Mouse (Mus musculus) cerebellum, postnatal 14 days (tissue): ENCODE data around the gene Serpina3m.
"Not testable (repeated sequence)": the region's sequence is repeated elsewhere in the genome, so short reads cannot be mapped to it uniquely, and the experiment has no call there.

Experiments used
- DNase-seq, 2 experiments: peaks; one replicate each; pipeline ENCODE4 v3.0.0; 2021; ENCODE audit warnings: mixed read lengths in 2 of 2

Gene Serpina3m

GRCm38 (mm10) chr12:104338226-104338625 is at the start of gene Serpina3m, which contains the start of gene Serpina3k:
TSS of gene Serpina3m (plus strand) at chr12:104338486.
TSS of gene Serpina3k (plus strand) at chr12:104338486.
- DNase-seq, result not testable (repeated sequence)

DNA sequence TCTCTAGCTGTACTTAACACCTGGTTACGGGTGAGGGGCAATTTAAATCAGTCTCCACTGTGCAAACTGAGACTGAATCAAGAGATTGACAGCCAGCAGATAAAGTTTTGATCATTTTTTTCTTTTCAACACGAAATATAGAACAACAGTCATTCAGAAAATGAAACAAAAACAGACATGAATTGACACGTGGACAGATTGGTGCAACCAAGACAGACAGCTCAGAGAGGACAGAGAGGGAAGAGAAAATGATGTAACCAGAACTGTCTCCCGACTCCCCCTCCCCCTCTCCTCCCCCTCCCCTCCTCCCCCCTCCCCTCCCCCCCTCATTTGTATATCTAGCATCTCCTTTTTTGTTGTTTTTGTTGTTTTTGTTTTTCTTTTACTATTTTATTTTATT is 48.4 kb upstream of the Serpina3m start:
- DNase-seq, result no peak

GRCm38 (mm10) chr12:104293963-104294362 is 44.3 kb upstream of the Serpina3m start:
- no peak for DNase-seq

GRCm38 (mm10) chr12:104298049-104298448 is 40.2 kb upstream of the Serpina3m start:
- no peak for DNase-seq

DNA sequence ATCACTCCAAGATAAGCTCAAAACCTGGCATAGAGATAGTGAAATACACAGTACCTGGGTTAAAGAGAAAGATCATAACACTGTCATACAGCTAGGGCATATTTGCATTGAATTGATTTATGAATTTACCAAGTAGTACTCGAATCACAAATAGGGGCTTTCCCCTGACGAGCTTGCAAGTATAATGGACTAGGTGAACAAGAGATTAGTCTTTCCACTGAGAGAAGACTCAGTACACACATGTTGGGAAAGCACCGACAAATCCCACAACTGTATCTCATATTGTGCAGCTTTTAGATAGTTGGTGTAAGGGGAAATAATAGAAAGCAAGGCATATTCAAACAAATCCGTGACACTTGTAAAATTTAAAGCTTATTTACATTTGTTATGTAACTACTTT is 32.3 kb upstream of the Serpina3m start:
- no peak for DNase-seq

GRCm38 (mm10) chr12:104314253-104314652 is 24.0 kb upstream of the Serpina3m start, which contains the start of gene Serpina3j:
TSS of gene Serpina3j (plus strand) at chr12:104314553.
- DNase-seq, result no peak

DNA sequence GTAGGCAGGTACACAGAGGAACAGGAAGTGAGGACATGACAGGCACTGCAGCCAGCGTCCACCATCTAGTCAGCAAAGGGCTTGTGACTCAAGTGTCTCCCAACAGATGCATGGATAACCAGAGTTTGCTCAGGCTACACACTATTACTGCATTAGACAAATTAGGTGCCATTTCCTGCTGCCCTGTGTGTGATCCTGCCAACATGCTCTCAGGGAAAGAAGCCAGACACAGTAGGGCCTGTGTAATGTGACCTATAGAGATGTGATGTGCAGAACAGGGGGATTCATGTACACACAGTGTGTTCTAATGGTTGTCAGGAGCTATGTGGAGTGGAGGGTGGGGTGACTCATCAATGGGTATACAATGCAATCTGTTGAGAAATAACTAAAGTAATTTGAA is 15.8 kb upstream of the Serpina3m start:
- no peak for DNase-seq

GRCm38 (mm10) chr12:104331701-104332100 is 6.6 kb upstream of the Serpina3m start:
- no peak for DNase-seq

- not testable (repeated sequence) for DNase-seq
Observed at GRCm38 (mm10) chr12:104336873-104337272, 1.4 kb upstream of the Serpina3m start.

- DNase-seq, result no peak
Observed at GRCm38 (mm10) chr12:104338705-104339104, 419 bp downstream of the Serpina3m start.

- not testable (repeated sequence) for DNase-seq
Observed at GRCm38 (mm10) chr12:104342489-104342888, 4.2 kb downstream of the Serpina3m start.

- DNase-seq, result no peak
Observed at GRCm38 (mm10) chr12:104345181-104345580, 6.9 kb downstream of the Serpina3m start.

DNA sequence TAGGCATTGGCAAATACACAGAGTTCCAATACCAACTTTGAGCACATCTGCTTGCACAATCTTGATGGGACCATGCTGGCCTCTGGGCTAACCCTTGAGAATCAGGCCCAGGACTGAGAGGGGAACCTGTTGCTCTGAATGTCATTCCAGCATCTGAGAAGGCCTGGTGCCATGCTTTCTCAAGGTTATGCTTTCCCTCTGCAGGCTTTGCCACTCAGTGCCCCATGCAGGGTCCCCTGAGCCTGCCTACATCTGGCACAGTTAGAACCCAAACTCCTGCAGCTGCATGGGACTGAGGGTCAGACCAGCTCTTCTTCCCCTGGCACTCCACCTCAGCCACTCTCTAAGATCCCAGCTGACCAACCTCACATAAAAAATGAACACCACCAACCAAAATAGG is 7.4 kb downstream of the Serpina3m start:
- DNase-seq, result no peak

- no peak for DNase-seq
Observed at GRCm38 (mm10) chr12:104347091-104347490, 8.8 kb downstream of the Serpina3m start.

DNA sequence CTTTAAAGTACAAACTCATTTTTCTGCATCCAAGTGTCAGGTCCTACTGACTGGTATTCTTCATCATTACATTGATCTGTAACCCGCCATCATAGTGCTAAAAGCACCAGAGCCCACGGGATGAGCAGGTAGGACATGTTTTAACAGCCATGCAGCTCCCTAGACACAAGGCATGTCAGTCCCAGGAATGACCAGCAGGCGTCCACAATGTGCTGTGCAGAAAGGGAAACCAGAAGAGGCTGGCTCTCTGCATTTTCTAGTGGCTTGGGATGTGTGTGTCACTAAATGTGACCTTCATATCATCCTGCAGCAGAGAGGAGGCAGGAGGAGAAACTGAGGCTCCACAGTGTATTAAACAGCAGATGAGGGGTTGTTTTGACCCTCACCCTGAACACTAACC is 13.5 kb downstream of the Serpina3m start:
- peak; percentile 38 to 63 for DNase-seq

DNA sequence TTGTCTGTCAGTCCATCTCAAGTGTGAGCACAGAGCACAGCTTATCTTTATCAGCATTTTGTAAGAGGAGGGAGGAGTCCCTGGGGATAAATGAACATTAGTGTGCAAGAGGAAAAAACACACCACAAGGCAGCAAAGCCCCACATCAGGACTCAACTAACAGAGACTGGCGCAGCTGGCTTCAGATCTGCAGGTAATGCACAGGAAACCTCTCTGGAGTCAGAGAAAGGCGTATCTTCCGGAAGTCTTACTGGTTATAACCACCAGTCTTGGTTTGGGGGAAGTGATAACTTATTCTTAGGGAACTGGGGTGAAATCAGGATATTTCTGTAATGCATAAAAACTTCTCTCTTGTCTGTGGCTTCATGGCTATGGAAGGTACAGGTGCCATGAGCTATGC is 17.7 kb downstream of the Serpina3m start:
- DNase-seq, result no peak

- DNase-seq, result no peak
Observed at GRCm38 (mm10) chr12:104369986-104370385, 31.7 kb downstream of the Serpina3m start.

GRCm38 (mm10) chr12:104377179-104377578 is 38.9 kb downstream of the Serpina3m start:
- not testable (repeated sequence) for DNase-seq

DNA sequence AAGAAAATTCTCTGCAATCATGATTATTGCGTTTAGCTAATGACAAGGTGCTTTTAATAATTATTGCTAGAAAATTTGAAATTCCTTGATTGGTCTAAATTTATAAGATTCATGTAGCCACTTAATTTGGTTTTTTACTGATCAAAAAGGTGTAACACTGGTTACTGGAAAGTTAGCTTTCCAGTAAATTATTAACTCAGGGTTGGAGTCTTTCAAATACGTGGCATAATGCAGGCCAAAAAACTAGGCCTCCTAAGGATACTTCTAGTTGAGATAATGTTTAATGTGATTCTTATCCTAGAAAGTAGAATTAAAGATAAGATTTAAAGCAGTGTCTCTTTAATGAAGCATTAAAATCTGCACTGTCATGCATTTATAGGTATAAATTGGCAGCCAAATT is 40.1 kb downstream of the Serpina3m start:
- DNase-seq, result not testable (repeated sequence)

- DNase-seq, result not testable (repeated sequence)
Observed at GRCm38 (mm10) chr12:104378815-104379214, 40.5 kb downstream of the Serpina3m start.

- DNase-seq, result no peak
Observed at GRCm38 (mm10) chr12:104379856-104380255, 41.6 kb downstream of the Serpina3m start.

- DNase-seq, result not testable (repeated sequence)
Observed at GRCm38 (mm10) chr12:104381071-104381604, 42.9 kb downstream of the Serpina3m start.

DNA sequence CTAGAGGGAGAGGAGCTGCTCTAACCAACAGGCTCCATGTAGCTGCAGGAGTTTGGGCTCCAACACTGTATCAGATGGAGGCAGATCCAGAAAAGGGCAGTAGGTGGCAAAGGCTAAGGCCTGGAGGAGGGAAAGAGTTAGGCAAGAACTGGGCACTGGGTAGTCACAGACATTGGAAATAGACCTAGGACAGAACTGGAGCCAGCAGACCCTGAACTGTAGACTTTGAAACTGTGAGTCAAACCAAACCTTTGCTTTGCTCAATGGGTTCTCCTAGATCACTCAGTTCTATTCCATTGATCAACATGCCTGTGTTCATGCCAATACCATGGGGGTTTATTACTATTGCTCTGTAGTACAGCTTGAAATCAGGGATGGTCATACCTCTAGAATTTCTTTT is 47.7 kb downstream of the Serpina3m start:
- DNase-seq, result not testable (repeated sequence)

DNA sequence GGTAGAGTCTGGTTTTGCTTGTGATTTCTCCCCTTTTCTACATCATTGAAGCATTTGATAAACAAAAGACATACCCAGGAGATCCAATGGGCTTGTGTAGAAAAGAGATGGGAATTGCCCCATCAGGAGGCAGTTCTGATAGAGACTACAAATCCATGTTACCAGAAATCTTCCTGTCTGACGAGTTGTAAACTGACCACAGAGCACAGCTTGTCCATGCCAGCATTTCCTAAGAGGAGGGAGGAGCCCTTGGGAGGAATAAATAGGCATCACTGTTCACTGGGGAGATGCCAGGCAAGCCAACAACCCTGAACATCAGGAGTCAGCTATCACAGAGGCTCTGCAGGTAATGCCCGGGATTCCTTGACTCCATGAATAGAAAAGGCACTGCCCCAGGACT is 48.6 kb downstream of the Serpina3m start:
- DNase-seq, result not testable (repeated sequence)

DNA sequence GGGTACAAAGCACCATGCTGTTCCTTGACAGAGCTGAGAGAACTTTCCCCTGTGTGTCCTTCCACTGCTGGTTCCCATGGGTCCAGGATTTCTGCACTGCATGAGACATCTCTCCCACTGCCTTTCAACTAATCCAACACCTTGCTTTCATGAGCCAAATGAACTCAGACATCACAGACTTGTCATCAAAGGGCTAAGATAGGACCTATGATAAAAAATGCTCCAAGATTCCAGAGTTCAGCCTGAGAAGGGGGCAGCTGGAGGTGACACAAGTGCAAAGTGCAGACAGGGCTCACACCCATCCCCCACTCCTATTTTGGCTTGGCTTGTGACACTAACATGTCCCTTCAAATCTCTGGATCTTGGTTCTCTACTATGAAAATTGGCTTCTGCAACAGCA is 50.2 kb downstream of the Serpina3m start:
- DNase-seq, result no peak
